Mouse (Mus musculus): ENCODE data around the gene Olfr933. TPM values are rescaled to one million over a fixed set of nuclear protein-coding genes. Genes with fewer than 3 reads are reported as not detected.

The Olfr933 gene
- not detected in 2 replicates for polyA plus RNA-seq (2015; fragmentation: Nextera tagmentation; extraction: Ambion mirVana)

- Histone ChIP-seq H3K36me3 (ENCODE audit: control insufficient read depth, insufficient read depth, low read length) (no peaks in the 10 kb centered on the region), H3K4me2 (replicated peaks; ENCODE audit: low read depth) (no peak within 1 kb of the TSS), H3K4me3 (ENCODE audit: low read depth, low read length) (no peak within 1 kb of the TSS), H3K9ac (ENCODE audit: low read length) (no peak within 1 kb of the TSS), H3K4me1 (replicated peaks; ENCODE audit: control insufficient read depth, insufficient read depth) (no peaks in the 10 kb centered on the region), H3K9me3 (ENCODE audit: control insufficient read depth, low read length) (no peaks in the 10 kb centered on the region), H3K27ac (replicated peaks) (no peak within 1 kb of the TSS), H3K27me3 (ENCODE audit: control insufficient read depth, insufficient read depth, low read length) (no peaks in the 10 kb centered on the region)
- DNase-seq (ENCODE audit: low spot score) (no peak), ATAC-seq (ENCODE audit: low FRiP score, low TSS enrichment) (no peak)
- TF ChIP-seq CTCF (IDR thresholded peaks at IDR 0.05; ENCODE audit: low read depth) (no peak), EP300 (optimal IDR thresholded peaks at IDR 0.05) (no peak)
- WGBS: 77% methylated on average over 4 of the region's 4 CpGs
Measured at GRCm38 (mm10) chr9:38972013-38972412, at the start of gene Olfr933. Gene Olfr933 (plus strand): TSS chr9:38972313.

- H3K4me2 ChIP-seq (replicated peaks; ENCODE audit: low read depth): no peak within 1 kb of the TSS
- H3K27me3 ChIP-seq (ENCODE audit: control insufficient read depth, insufficient read depth, low read length): no peaks in the 10 kb centered on the region
- no peaks in the 10 kb centered on the region for H3K9me3 ChIP-seq (ENCODE audit: control insufficient read depth, low read length)
- H3K4me3 ChIP-seq (ENCODE audit: low read depth, low read length): no peak within 1 kb of the TSS
- TF ChIP-seq CTCF (IDR thresholded peaks at IDR 0.05; ENCODE audit: low read depth) (no peak), EP300 (optimal IDR thresholded peaks at IDR 0.05) (no peak)
- no peaks in the 10 kb centered on the region for H3K36me3 ChIP-seq (ENCODE audit: control insufficient read depth, insufficient read depth, low read length)
- ATAC-seq (ENCODE audit: low FRiP score, low TSS enrichment) (no peak), DNase-seq (ENCODE audit: low spot score) (no peak)
- H3K27ac ChIP-seq (replicated peaks): no peak within 1 kb of the TSS
- H3K9ac ChIP-seq (ENCODE audit: low read length): no peak within 1 kb of the TSS
- no peaks in the 10 kb centered on the region for H3K4me1 ChIP-seq (replicated peaks; ENCODE audit: control insufficient read depth, insufficient read depth)
Measured at GRCm38 (mm10) chr9:38929509-38929908, 42.6 kb upstream of the Olfr933 start, which contains the start of gene Olfr930. Gene Olfr930 (plus strand): TSS chr9:38929809.

GRCm38 (mm10) chr9:38953401-38954123, 18.6 kb upstream of the Olfr933 start:
- no peak overlapping the region for H3K4me2 ChIP-seq (replicated peaks; ENCODE audit: low read depth)
- ATAC-seq (ENCODE audit: low FRiP score, low TSS enrichment): no peak
- TF ChIP-seq EP300 (optimal IDR thresholded peaks at IDR 0.05): no peak
- TF ChIP-seq CTCF (IDR thresholded peaks at IDR 0.05; ENCODE audit: low read depth): no peak

GRCm38 (mm10) chr9:38954124-38954416, 18.0 kb upstream of the Olfr933 start:
- 69% methylated on average over 4 of the region's 4 CpGs for WGBS
- H3K4me3 ChIP-seq (ENCODE audit: low read depth, low read length): no peak overlapping the region
- no peaks in the 10 kb centered on the region for H3K36me3 ChIP-seq (ENCODE audit: control insufficient read depth, insufficient read depth, low read length)
- H3K27ac ChIP-seq (replicated peaks): no peak overlapping the region
- TF ChIP-seq EP300 (optimal IDR thresholded peaks at IDR 0.05) (no peak), CTCF (IDR thresholded peaks at IDR 0.05; ENCODE audit: low read depth) (peak; percentile 51)
- H3K9me3 ChIP-seq (ENCODE audit: control insufficient read depth, low read length): no peaks in the 10 kb centered on the region
- ATAC-seq (ENCODE audit: low FRiP score, low TSS enrichment) (no peak), DNase-seq (ENCODE audit: low spot score) (no peak)
- no peak overlapping the region for H3K9ac ChIP-seq (ENCODE audit: low read length)
- H3K4me1 ChIP-seq (replicated peaks; ENCODE audit: control insufficient read depth, insufficient read depth): no peaks in the 10 kb centered on the region
- H3K27me3 ChIP-seq (ENCODE audit: control insufficient read depth, insufficient read depth, low read length): no peaks in the 10 kb centered on the region
- H3K4me2 ChIP-seq (replicated peaks; ENCODE audit: low read depth): no peak overlapping the region

More at GRCm38 (mm10) chr9:38953401-38954123, 18.6 kb upstream of the Olfr933 start:
- Histone ChIP-seq H3K27ac (replicated peaks) (no peak overlapping the region), H3K9ac (ENCODE audit: low read length) (no peak overlapping the region), H3K9me3 (ENCODE audit: control insufficient read depth, low read length) (no peaks in the 10 kb centered on the region), H3K4me1 (replicated peaks; ENCODE audit: control insufficient read depth, insufficient read depth) (no peaks in the 10 kb centered on the region), H3K27me3 (ENCODE audit: control insufficient read depth, insufficient read depth, low read length) (no peaks in the 10 kb centered on the region), H3K4me3 (ENCODE audit: low read depth, low read length) (no peak overlapping the region), H3K36me3 (ENCODE audit: control insufficient read depth, insufficient read depth, low read length) (no peaks in the 10 kb centered on the region)
- DNase-seq (ENCODE audit: low spot score): no peak
- 56% methylated on average over 7 of the region's 7 CpGs for WGBS

GRCm38 (mm10) chr9:38988215-38988614, 16.1 kb downstream of the Olfr933 start, which contains the start of gene Olfr934:
Gene Olfr934 (minus strand): TSS chr9:38988315.
- Histone ChIP-seq H3K27ac (replicated peaks) (no peak within 1 kb of the TSS), H3K36me3 (ENCODE audit: control insufficient read depth, insufficient read depth, low read length) (no peaks in the 10 kb centered on the region), H3K9me3 (ENCODE audit: control insufficient read depth, low read length) (no peaks in the 10 kb centered on the region), H3K4me3 (ENCODE audit: low read depth, low read length) (no peak within 1 kb of the TSS), H3K4me1 (replicated peaks; ENCODE audit: control insufficient read depth, insufficient read depth) (no peaks in the 10 kb centered on the region), H3K4me2 (replicated peaks; ENCODE audit: low read depth) (no peak within 1 kb of the TSS), H3K27me3 (ENCODE audit: control insufficient read depth, insufficient read depth, low read length) (no peaks in the 10 kb centered on the region), H3K9ac (ENCODE audit: low read length) (no peak within 1 kb of the TSS)
- no peak for DNase-seq (ENCODE audit: low spot score)
- TF ChIP-seq CTCF (IDR thresholded peaks at IDR 0.05; ENCODE audit: low read depth): no peak
- TF ChIP-seq EP300 (optimal IDR thresholded peaks at IDR 0.05): no peak
- no peak for ATAC-seq (ENCODE audit: low FRiP score, low TSS enrichment)
- WGBS: 86% methylated on average over 2 of the region's 2 CpGs

GRCm38 (mm10) chr9:38999583-38999982, 27.5 kb downstream of the Olfr933 start, which contains the start of gene Olfr935:
Gene Olfr935 (minus strand): TSS chr9:38999683.
- H3K4me2 ChIP-seq (replicated peaks; ENCODE audit: low read depth): no peak within 1 kb of the TSS
- no peak for DNase-seq (ENCODE audit: low spot score)
- WGBS: 67% methylated on average over 2 of the region's 2 CpGs
- H3K4me1 ChIP-seq (replicated peaks; ENCODE audit: control insufficient read depth, insufficient read depth): no peaks in the 10 kb centered on the region
- H3K36me3 ChIP-seq (ENCODE audit: control insufficient read depth, insufficient read depth, low read length): no peaks in the 10 kb centered on the region
- no peaks in the 10 kb centered on the region for H3K9me3 ChIP-seq (ENCODE audit: control insufficient read depth, low read length)
- H3K27ac ChIP-seq (replicated peaks): no peak within 1 kb of the TSS
- TF ChIP-seq EP300 (optimal IDR thresholded peaks at IDR 0.05) (no peak), CTCF (IDR thresholded peaks at IDR 0.05; ENCODE audit: low read depth) (no peak)
- H3K4me3 ChIP-seq (ENCODE audit: low read depth, low read length): no peak within 1 kb of the TSS
- no peaks in the 10 kb centered on the region for H3K27me3 ChIP-seq (ENCODE audit: control insufficient read depth, insufficient read depth, low read length)
- no peak within 1 kb of the TSS for H3K9ac ChIP-seq (ENCODE audit: low read length)
- no peak for ATAC-seq (ENCODE audit: low FRiP score, low TSS enrichment)
